Mouse (Mus musculus) G1E (cell line): ENCODE results near the gene Cox20. TPM values are rescaled to one million over a fixed set of nuclear protein-coding genes. Genes with fewer than 3 reads are reported as not detected.
"Not testable (repeated sequence)": the region's sequence is repeated elsewhere in the genome, so short reads cannot be mapped to it uniquely, and the experiment has no call there.

ENCODE experiments used
- ATAC-seq: 2 replicates; pipeline ENCODE4 v1.8.0; 2016; ENCODE audit warnings: mild to moderate bottlenecking; ENCODE audit not compliant: insufficient number of reproducible peaks, poor library complexity, low FRiP score, severe bottlenecking; ENCODE audit errors: extremely low read depth
- DNase-seq: peaks from one replicate; pipeline ENCODE4 v3.0.0; 2012; ENCODE audit warnings: low spot score
- H3K27me3 ChIP-seq: 2 replicates; pipeline ENCODE4 v1.6.1; 2012; ENCODE audit warnings: mild to moderate bottlenecking, low read length, inconsistent platforms; ENCODE audit not compliant: insufficient read depth
- H3K36me3 ChIP-seq: replicated peaks from 2 replicates; pipeline ENCODE3; 2012; ENCODE audit warnings: mild to moderate bottlenecking, inconsistent platforms
- H3K4me1 ChIP-seq: 2 replicates; pipeline ENCODE4 v1.6.1; 2012; ENCODE audit warnings: low read depth, low read length, inconsistent platforms, mixed read lengths; ENCODE audit not compliant: insufficient read depth
- H3K4me3 ChIP-seq: 2 replicates; pipeline ENCODE4 v1.5.1; 2012; ENCODE audit warnings: low read depth, mild to moderate bottlenecking, inconsistent platforms, low read length, moderate library complexity, mixed read lengths
- H3K9me3 ChIP-seq: replicated peaks from 2 replicates; pipeline ENCODE4 v1.6.1; 2012; ENCODE audit warnings: inconsistent platforms
- CTCF ChIP-seq: IDR thresholded peaks from 2 replicates; pipeline ENCODE4 v1.5.1; 2012; ENCODE audit warnings: low read depth, low read length, inconsistent platforms, mixed read lengths
- GATA1 ChIP-seq: IDR thresholded peaks from 2 replicates; pipeline ENCODE4 v1.6.1; 2012; ENCODE audit warnings: borderline replicate concordance, low read length, inconsistent platforms, mixed read lengths
- GATA2 ChIP-seq: IDR thresholded peaks from 2 replicates; pipeline ENCODE4 v1.6.1; 2012; ENCODE audit warnings: low read depth, low read length, inconsistent platforms, borderline replicate concordance
- POLR2AphosphoS5 ChIP-seq: IDR thresholded peaks from 2 replicates; pipeline ENCODE4 v1.6.1; 2012; ENCODE audit warnings: low read depth, low read length, inconsistent platforms; ENCODE audit not compliant: insufficient replicate concordance
- TAL1 ChIP-seq: conservative IDR thresholded peaks from 2 replicates; pipeline ENCODE4 v1.6.1; 2012; ENCODE audit warnings: low read depth, low read length, inconsistent platforms, mixed read lengths
- polyA plus RNA-seq: library from polyadenylated mRNA; stranded (reverse); fragments of >175 nt; gene quantifications from 2 replicates; pipeline ENCODE4 v1.2.3, GENCODE M21; 2012
- total RNA-seq, 2 experiments: library from RNA; stranded (forward) in 1 of 2; stranded (reverse) in 1 of 2; fragments of 200-1000 nt in 1 of 2; fragments of >200 nt in 1 of 2; fragmentation: Nextera tagmentation in 1 of 2; gene quantifications; 2 replicates each; pipeline ENCODE4 v1.2.3; 2014 to 2017

The Cox20 gene
- total and polyA plus RNA-seq, 3 experiments, result 18.4 to 230 (median 179) TPM

DNA sequence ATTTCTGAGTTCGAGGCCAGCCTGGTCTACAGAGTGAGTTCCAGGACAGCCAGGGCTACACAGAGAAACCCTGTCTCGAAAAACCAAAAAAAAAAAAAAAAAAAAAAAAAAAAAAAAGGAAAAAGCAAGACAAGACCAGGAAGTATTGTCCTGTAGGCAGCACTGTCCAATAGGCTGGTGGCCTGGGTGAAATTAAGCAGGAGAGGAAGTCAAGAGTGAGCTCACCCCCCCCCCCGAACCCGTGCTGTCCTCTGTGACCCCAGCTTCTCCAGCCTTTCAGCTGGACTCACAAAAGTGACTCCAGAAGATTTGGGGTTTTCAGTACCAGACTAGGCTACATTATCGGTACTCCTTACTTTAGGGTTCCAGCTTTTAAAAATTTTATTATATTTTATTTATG is 23.7 kb downstream of the Cox20 start:
- Histone ChIP-seq H3K4me3 (no peak overlapping the region), H3K4me1 (peaks cover 11% of the 10 kb centered on the region), H3K36me3 (no peaks in the 10 kb centered on the region), H3K9me3 (no peaks in the 10 kb centered on the region), H3K27me3 (no peaks in the 10 kb centered on the region)
- DNase-seq (no peak), ATAC-seq (no peak)
- TF ChIP-seq GATA2 (no peak), CTCF (no peak), GATA1 (no peak), TAL1 (no peak), POLR2AphosphoS5 (no peak)

DNA sequence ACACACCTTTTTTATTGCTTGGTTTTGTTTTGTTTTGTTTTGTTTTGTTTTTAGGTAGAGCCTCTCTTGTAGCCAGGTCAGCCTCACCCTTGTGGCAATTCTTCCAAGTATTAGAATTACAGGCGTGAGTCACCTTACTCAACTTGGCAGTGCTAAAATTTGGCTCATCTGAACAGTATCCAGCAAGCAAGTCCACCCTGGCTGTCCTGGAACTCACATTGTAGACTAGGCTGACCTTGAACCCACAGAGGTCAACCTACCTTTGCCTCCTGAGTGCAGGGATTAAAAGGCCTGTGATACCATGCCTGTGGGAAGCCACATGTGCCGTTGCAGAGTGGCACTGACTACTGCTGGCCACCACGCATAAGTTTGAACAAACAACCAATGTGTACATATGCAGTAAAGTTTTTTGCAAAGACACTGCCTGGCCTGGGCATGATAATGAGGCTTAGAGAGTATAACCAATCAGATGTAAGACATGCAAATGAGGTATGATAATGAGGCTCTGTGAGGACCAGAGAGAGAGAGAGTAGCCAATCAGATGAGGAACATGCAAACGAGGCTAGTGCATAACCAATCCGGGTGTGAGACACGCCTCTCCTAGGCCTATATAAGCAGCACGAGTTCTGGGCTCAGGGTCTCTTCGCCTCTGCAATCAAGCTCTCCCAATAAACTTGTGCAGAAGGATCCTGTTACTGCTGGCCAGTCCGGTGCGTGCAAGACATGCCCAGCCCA is 25.3 kb downstream of the Cox20 start:
- H3K4me1 ChIP-seq, H3K36me3 ChIP-seq, DNase-seq, H3K27me3 ChIP-seq, ATAC-seq, H3K9me3 ChIP-seq, H3K4me3 ChIP-seq: not testable (repeated sequence)

DNA sequence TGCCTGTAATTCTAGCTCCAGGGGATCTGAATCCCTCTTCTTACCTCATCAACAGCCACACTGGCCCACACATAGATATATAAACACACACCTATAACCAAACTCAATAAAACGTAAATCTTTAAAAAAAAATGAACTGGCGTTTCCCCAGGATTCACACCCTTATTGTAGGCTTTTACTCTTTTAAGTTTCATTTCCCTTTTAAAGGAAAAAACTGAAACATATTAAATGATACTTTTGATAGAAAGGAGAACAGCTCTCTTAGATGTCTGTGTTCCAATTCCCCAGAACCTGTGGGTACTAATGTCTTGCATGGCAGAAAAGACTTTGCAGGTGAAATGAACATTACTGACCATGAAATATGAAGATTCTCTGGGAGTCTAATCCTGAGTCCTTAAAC is 31.9 kb downstream of the Cox20 start:
- Histone ChIP-seq H3K36me3 (no peaks in the 10 kb centered on the region), H3K9me3 (no peaks in the 10 kb centered on the region), H3K4me3 (no peak overlapping the region), H3K4me1 (peaks cover 8% of the 10 kb centered on the region), H3K27me3 (no peaks in the 10 kb centered on the region)
- ATAC-seq (no peak), DNase-seq (no peak)
- TF ChIP-seq GATA2 (no peak), GATA1 (no peak), TAL1 (no peak), POLR2AphosphoS5 (no peak), CTCF (no peak)

DNA sequence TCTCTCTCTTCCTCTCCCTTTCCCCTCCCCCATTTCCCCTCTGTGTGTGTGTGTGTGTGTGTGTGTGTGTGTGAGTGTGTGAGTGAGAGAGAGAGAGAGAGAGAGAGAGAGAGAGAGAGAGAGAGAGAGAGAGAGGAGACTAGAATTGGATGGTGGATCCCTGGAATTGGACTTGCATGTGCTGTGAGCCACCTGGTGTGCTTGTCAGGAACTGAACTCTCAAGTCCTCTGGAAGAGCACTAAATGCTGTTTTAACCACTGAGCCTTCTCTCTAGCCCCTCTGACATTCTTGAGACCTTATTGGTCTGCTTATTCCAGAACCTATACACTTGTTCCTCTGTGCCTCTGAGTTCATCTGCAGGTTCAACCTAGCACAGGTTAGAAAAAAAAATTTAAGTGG is 32.7 kb downstream of the Cox20 start:
- no peaks in the 10 kb centered on the region for H3K27me3 ChIP-seq
- peaks cover 8% of the 10 kb centered on the region for H3K4me1 ChIP-seq
- DNase-seq, result no peak
- H3K36me3 ChIP-seq, result no peaks in the 10 kb centered on the region
- ATAC-seq, result no peak
- H3K9me3 ChIP-seq, result no peaks in the 10 kb centered on the region
- H3K4me3 ChIP-seq, result no peak overlapping the region
- TF ChIP-seq CTCF, result no peak
- TF ChIP-seq GATA1, result no peak
- no peak for TF ChIP-seq POLR2AphosphoS5
- TF ChIP-seq GATA2, result no peak
- no peak for TF ChIP-seq TAL1

DNA sequence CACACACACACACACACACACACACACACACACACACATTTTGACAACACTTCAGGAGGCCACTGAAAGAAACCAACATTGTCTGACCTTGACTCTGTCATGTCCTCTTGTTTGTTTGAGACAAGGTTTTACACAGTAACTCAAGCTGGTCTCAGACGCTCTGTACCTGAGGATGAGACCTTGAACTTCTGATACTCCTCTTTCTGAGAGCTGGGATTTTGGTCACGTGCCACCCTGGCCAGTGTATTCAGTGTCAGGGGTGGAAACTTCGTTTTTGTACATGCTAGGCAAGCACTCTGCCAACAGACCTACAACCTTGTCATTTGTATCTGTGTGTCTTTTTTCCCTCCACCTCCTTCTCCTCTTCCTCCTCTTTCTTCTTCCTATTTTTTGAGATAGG is 35.6 kb downstream of the Cox20 start:
- Histone ChIP-seq H3K27me3 (0 out of 2 replicates have a peak, but pooled peaks cover 2% of the 10 kb centered on the region), H3K9me3 (no peaks in the 10 kb centered on the region), H3K36me3 (no peaks in the 10 kb centered on the region), H3K4me3 (no peak overlapping the region), H3K4me1 (peaks cover 11% of the 10 kb centered on the region)
- ATAC-seq (no peak), DNase-seq (no peak)
- no peak for TF ChIP-seq TAL1
- TF ChIP-seq GATA2, result no peak
- TF ChIP-seq CTCF, result no peak
- no peak for TF ChIP-seq POLR2AphosphoS5

DNA sequence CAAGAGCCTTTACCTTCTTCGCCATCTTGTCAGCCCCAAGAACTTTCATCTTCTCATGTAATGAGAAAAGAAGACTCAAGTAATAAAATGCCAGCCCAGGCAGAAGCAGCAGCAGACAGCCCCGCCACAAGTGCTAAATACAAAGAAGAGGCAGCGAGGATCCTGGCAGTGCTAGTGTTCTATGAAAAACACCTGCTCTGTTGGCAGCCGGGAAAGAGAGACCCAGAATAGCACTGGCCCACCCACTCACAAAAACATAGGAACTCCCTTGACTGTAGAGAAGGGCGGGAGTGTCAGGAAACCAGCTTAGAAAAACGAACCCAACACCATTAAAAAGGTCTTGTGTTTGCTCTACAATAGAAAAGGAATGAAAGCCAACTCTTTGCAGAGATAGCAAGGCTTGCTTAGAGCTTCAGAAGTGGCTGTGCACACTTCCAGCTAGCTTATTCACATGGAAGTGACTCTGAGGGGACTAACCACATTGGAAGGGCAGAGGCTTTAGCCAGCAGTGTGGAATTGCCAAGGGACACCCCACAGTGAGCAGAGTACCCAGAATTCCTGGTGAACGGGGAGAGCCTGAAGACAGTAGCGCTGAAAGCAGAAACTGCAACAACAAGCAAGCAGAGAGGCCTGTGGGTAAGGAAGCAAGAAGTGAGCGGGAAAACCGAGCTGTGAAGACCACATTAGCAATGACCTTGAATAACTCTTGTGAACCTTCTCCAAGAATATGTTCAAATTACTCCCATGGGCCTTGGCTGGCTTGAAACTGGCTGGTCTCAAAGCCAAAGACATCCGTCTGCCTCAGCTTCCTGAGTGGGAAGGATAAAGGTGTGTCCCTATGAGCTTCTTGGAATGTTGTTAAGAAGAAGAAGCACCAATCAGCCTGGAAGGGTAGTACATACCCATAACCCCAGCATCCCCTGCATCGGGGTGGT is 39.1 kb downstream of the Cox20 start:
- H3K4me3 ChIP-seq, result no peak overlapping the region
- TF ChIP-seq GATA1, result no peak
- TF ChIP-seq CTCF, result no peak
- no peak for TF ChIP-seq TAL1
- TF ChIP-seq GATA2, result no peak
- no peak for TF ChIP-seq POLR2AphosphoS5
- H3K4me1 ChIP-seq, result peaks cover 16% of the 10 kb centered on the region
- DNase-seq (no peak), ATAC-seq (no peak)
- H3K36me3 ChIP-seq, result no peaks in the 10 kb centered on the region
- 0 out of 2 replicates have a peak, but pooled peaks cover 2% of the 10 kb centered on the region for H3K27me3 ChIP-seq
- H3K9me3 ChIP-seq, result no peaks in the 10 kb centered on the region
